Mouse (Mus musculus) liver, adult 2 months (tissue): Measurements from ENCODE around the gene Gimap8. TPM values are rescaled to one million over a fixed set of nuclear protein-coding genes. Genes with fewer than 3 reads are reported as not detected.

ENCODE experiments used
- DNase-seq: peaks from one replicate; pipeline ENCODE4 v3.0.0-alpha.2; 2011; ENCODE audit warnings: low read depth, low spot score; ENCODE audit errors: extremely low read depth
- H3K27ac ChIP-seq: fragments of 200-500 bp; replicated peaks from 2 replicates; pipeline ENCODE4 v1.5.1; 2012; ENCODE audit warnings: low read depth, mild to moderate bottlenecking, control low read depth, inconsistent platforms, low read length; ENCODE audit not compliant: insufficient read depth
- H3K27me3 ChIP-seq: fragments of 200-500 bp; 2 replicates; pipeline ENCODE4 v1.6.1; 2012; ENCODE audit warnings: mild to moderate bottlenecking, moderate library complexity, low read length, inconsistent platforms; ENCODE audit not compliant: control insufficient read depth, insufficient read depth
- H3K36me3 ChIP-seq: fragments of 200-500 bp; 2 replicates; pipeline ENCODE4 v1.6.1; 2012; ENCODE audit warnings: low read length, inconsistent platforms; ENCODE audit not compliant: control insufficient read depth, insufficient read depth
- H3K4me1 ChIP-seq: fragments of 200-500 bp; 2 replicates; pipeline ENCODE4 v1.6.1; 2011; ENCODE audit warnings: low read length; ENCODE audit not compliant: control insufficient read depth, insufficient read depth
- H3K4me3 ChIP-seq: fragments of 200-500 bp; 2 replicates; pipeline ENCODE4 v1.5.1; 2011; ENCODE audit warnings: low read depth, mild to moderate bottlenecking, control low read depth, low read length, moderate library complexity; ENCODE audit not compliant: insufficient read depth
- H3K79me2 ChIP-seq: fragments of 200-500 bp; 2 replicates; pipeline ENCODE4 v1.6.1; 2012; ENCODE audit warnings: inconsistent platforms, mild to moderate bottlenecking, low read length, moderate library complexity; ENCODE audit not compliant: control insufficient read depth, insufficient read depth
- H3K9ac ChIP-seq: fragments of 200-500 bp; 2 replicates; pipeline ENCODE4 v1.6.1; 2012; ENCODE audit warnings: low read depth, mild to moderate bottlenecking, control low read depth, inconsistent platforms, low read length
- CTCF ChIP-seq: fragments of 200-500 bp; IDR thresholded peaks from 2 replicates; pipeline ENCODE4 v1.5.1; 2011; ENCODE audit warnings: low read depth, low read length, control low read depth
- POLR2A ChIP-seq: fragments of 200-500 bp; IDR thresholded peaks from 2 replicates; pipeline ENCODE4 v1.6.1; 2011; ENCODE audit warnings: low read length, control low read depth; ENCODE audit not compliant: insufficient read depth; ENCODE audit errors: extremely low read depth
- WGBS: fragments of 180-500 bp; shearing (Covaris S2); methylation state at CpG from one replicate; pipeline ENCODE4 v1.1.7; 2018; 5-methylcytosine and 5-hydroxymethylcytosine counted together
- polyA plus RNA-seq: library from polyadenylated mRNA; depleted of rRNA; stranded (reverse); fragments of >200 nt; gene quantifications from 2 replicates; pipeline ENCODE4 v1.2.3, GENCODE M21; 2012
- total RNA-seq: library from RNA; depleted of rRNA; stranded (reverse); fragments of >200 nt; gene quantifications from 2 replicates; pipeline ENCODE4 v1.2.3, GENCODE M21; 2014

The Gimap8 gene
- total and polyA plus RNA-seq, 2 experiments: 1.4 to 6.1 TPM

GRCm38 (mm10) chr6:48641391-48641790 lies 5.6 kb upstream of the Gimap8 start:
- WGBS: 73% methylated on average over 6 of the region's 6 CpGs
- TF ChIP-seq CTCF (no peak), POLR2A (no peak)

DNA sequence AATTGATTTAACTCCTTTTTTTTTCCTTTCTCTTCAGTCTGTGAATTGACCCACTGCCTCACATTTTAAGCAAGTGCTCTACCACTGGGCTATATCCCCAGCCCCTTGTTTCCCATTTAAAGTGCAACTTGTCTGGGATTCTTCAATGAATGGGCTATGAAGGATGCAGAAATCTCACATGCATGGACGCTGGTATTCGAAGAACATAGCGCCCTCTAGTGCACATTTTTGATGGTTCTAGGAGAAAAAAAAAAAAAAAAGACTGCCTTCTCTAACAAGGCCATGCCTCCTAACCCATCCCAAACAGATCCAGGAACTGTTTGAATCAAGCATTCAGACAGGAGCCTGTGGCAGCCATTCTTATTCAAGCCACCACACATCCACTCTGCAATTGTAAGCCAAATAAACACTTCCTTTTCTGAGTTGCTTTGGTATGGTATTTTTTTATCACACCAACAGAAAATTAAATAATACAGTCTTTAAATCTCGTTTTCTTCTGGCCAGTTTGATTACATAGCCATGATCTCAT lies 4.2 kb upstream of the Gimap8 start:
- H3K9ac ChIP-seq: no peak overlapping the region
- H3K27ac ChIP-seq: no peak overlapping the region
- TF ChIP-seq CTCF (peak; percentile 41), POLR2A (no peak)
- no peaks in the 10 kb centered on the region for H3K27me3 ChIP-seq
- H3K4me1 ChIP-seq: no peaks in the 10 kb centered on the region; the same call in 1 of the 2 replicates
- no peak overlapping the region for H3K4me3 ChIP-seq
- peak; percentile 72 for DNase-seq
- H3K79me2 ChIP-seq: no peaks in the 10 kb centered on the region
- H3K36me3 ChIP-seq: no peaks in the 10 kb centered on the region
- 25% methylated on average over 4 of the region's 4 CpGs for WGBS

More at GRCm38 (mm10) chr6:48641391-48641790, 5.6 kb upstream of the Gimap8 start:
- DNase-seq: no peak
- Histone ChIP-seq H3K4me3 (no peak overlapping the region), H3K27me3 (no peaks in the 10 kb centered on the region), H3K36me3 (no peaks in the 10 kb centered on the region), H3K9ac (no peak overlapping the region), H3K27ac (no peak overlapping the region), H3K79me2 (no peaks in the 10 kb centered on the region), H3K4me1 (no peaks in the 10 kb centered on the region)

DNA sequence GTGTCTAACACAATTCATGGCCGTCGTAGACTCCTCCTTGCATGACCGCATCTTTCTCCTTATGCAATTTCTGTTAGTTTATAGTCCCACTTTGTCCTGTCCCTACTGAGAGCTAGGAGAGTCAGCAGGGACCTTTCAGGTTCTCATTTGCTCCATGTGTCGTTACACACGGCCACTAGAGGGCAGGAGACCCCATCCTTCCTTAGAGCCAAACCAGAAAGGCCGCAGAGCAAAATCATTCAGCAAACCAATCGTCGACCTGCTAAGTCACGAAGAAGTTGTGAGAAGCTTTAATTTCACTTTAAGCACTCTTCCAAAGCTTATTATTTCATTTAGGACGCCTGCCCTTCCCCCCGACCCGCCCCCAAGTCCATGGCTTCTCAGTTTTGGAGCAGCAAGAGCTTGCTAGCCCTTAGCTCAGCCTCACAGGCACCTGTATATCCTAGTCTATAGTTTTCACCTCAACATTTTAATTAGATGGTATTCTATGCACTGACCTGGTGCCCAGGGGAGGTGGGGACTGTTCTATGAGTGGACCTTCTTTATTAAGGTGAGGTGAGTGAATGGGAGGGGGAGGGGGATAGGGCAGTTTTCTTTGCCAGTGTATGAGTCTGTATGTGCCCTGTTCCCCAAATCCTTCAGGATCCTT lies 1.2 kb upstream of the Gimap8 start:
- Histone ChIP-seq H3K4me1 (no peaks in the 10 kb centered on the region; the same call in 1 of the 2 replicates), H3K79me2 (no peaks in the 10 kb centered on the region; the same call in 1 of the 2 replicates), H3K27ac (no peak overlapping the region), H3K4me3 (no peak overlapping the region), H3K27me3 (no peaks in the 10 kb centered on the region), H3K9ac (no peak overlapping the region), H3K36me3 (no peaks in the 10 kb centered on the region)
- DNase-seq: peak; percentile 66
- TF ChIP-seq POLR2A (no peak), CTCF (peak; percentile 79)
- WGBS: 2% methylated on average over 12 of the region's 12 CpGs

GRCm38 (mm10) chr6:48646309-48646690 lies 734 bp upstream of the Gimap8 start:
- Histone ChIP-seq H3K9ac (no peak overlapping the region), H3K4me1 (no peaks in the 10 kb centered on the region; the same call in 1 of the 2 replicates), H3K79me2 (no peaks in the 10 kb centered on the region; the same call in 1 of the 2 replicates), H3K27ac (no peak overlapping the region), H3K27me3 (no peaks in the 10 kb centered on the region), H3K4me3 (no peak overlapping the region), H3K36me3 (no peaks in the 10 kb centered on the region)
- WGBS: 76% methylated on average over 4 of the region's 4 CpGs
- no peak for DNase-seq
- TF ChIP-seq POLR2A (no peak), CTCF (no peak)

DNA sequence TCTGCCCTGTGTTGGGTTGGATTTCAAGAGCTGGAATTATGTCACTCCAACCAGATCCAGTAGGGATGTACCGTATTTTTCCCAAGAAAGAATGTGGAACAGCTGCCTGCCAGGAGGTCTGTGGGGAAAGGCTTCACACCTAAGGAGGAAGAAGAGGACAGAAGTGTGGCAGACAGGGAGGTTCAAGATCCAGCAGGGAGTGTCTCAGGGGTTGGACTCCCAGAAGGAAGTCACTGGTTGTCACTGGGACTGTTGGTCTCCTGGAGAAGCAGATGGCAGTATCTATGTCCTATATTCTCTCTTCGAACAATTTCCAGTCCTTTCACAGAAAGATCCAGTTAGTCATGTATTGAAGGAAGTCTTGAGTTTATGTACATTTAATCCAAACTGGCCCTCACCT lies 577 bp downstream of the Gimap8 start:
- Histone ChIP-seq H3K36me3 (no peaks in the 10 kb centered on the region), H3K9ac (peak overlapping the region; percentile 2; the same call in 1 of the 2 replicates), H3K4me1 (no peaks in the 10 kb centered on the region; the same call in 1 of the 2 replicates), H3K27me3 (no peaks in the 10 kb centered on the region), H3K27ac (no peak overlapping the region), H3K4me3 (peak overlapping the region; percentile 11), H3K79me2 (no peaks in the 10 kb centered on the region; the same call in 1 of the 2 replicates)
- TF ChIP-seq CTCF: no peak
- no peak for TF ChIP-seq POLR2A
- DNase-seq: no peak
- WGBS: 61% methylated on average over 2 of the region's 2 CpGs

DNA sequence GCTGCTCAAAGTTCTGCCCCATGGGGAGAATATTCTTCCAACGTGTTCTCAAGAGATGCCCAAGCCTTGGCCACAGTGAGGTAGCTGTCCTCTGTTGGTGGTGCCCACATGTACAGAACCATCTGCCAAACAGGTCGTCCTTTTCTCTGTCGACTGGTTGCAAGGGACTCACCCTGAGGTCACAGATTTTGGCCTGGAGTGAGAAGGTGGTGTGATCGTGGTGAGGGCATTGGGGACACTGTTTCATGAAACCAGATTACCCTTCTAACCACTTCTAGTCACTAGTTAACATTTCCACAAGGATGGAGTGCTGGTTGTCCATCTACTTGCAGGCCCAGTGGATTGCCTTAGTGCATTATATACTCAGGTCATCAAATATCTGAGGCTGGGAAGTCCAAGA lies 1.7 kb downstream of the Gimap8 start:
- peak; percentile 27 for DNase-seq
- Histone ChIP-seq H3K9ac (no peak overlapping the region), H3K4me3 (no peak overlapping the region), H3K79me2 (no peaks in the 10 kb centered on the region; the same call in 1 of the 2 replicates), H3K27ac (no peak overlapping the region), H3K27me3 (no peaks in the 10 kb centered on the region), H3K4me1 (no peaks in the 10 kb centered on the region; the same call in 1 of the 2 replicates), H3K36me3 (no peaks in the 10 kb centered on the region)
- TF ChIP-seq POLR2A: no peak
- no peak for TF ChIP-seq CTCF
- WGBS: 66% methylated on average over 4 of the region's 4 CpGs
